Mouse (Mus musculus) A20 (cell line): ENCODE data around the gene Rab3a.

ENCODE experiments used
- DNase-seq: peaks from one replicate; pipeline ENCODE4 v3.0.0-alpha.2; 2011; ENCODE audit warnings: low read depth, low spot score

The Rab3a gene

DNA sequence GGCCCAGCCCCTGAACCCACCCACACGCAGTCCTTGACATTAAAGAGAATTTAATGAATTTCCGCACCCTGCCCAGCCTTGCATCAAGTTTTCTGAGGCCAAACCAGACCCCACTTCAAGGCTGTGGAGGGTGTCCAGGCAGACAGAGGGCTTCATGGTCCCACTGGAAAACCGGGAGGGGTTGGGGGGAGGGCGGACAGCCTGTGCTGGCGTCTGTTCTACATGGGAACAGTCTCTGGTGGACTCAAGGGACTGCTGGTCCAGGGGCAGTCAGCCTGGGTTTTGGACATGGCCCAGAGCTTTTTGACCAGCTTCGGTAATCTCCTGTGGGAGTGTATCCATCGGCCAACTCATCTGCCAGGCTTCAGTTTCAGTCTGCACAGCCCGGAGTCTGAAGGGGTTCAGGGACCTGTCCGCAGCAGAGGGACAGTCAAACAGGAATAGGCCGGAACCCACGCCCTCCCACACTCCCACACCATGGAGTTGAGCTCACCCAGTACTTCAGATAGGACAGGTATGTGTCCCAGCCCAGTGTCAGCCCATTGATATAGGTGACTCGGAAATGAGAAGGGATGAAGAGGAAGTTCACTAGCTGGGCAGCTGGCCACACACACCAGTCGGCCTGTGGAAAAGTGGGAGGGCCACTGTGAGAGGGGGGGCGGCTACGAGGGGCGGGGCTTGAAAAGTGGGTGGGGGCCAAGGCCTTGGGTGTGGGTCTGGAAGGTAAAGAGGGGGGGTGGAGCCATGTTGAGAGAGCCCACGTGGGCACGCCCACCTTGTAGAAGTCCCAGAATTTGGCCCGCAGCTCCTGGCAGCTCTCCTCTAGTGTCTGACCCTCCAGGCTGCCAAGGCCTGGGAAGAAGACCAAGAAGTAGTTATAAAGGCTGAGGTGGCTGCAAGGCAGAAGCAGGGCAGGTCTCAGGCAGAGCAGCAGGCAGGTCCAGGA, 4.4 kb downstream of the Rab3a start:
- DNase-seq: no peak

DNA sequence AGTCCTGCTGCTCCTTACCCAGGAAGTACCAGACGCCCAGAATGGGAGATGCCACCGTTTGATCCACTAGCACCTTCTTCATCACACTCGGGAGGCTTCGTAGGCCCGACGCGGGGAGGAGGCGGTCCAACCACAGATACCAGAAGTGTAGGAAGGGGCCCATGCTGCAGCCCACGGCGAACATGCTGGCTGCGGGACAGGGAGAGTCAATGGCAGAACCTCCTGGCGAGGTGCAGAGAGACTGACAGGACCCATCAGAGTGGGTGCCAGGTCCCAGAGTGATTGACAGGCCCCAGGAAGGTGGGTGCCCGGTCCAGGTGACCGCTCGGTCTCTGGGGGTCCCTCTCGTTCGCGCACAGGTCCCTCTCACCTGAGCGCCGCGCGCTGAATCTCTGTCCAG, 5.9 kb downstream of the Rab3a start:
- DNase-seq: peak; percentile 60

GRCm38 (mm10) chr8:70760775-70761406, 6.4 kb downstream of the Rab3a start, which contains the start of gene Mpv17l2:
Gene Mpv17l2 (minus strand): TSS chr8:70760946.
- peak; percentile 99 for DNase-seq

- peak; percentile 63 for DNase-seq
Measured at GRCm38 (mm10) chr8:70762118-70762517, 7.6 kb downstream of the Rab3a start.

DNA sequence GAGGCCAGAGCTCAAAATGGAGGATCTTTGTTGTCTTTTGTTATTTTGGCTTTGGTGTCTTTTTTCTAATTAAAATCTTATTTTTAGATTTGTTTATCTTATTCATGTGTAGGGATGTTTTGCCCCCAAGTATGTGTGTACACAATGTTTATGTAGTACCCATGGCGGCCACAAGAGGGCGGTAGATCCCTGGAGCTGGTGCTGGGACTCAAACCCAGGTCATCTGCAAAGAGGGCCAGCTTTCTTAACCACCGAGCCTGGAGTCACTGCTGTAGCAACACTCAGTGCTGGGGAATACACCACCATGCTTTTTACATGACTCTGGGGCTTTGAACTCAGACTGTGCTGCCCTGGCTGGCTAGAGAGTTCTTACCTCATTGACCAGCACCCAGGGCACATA, 8.9 kb downstream of the Rab3a start:
- DNase-seq: peak; percentile 80

DNA sequence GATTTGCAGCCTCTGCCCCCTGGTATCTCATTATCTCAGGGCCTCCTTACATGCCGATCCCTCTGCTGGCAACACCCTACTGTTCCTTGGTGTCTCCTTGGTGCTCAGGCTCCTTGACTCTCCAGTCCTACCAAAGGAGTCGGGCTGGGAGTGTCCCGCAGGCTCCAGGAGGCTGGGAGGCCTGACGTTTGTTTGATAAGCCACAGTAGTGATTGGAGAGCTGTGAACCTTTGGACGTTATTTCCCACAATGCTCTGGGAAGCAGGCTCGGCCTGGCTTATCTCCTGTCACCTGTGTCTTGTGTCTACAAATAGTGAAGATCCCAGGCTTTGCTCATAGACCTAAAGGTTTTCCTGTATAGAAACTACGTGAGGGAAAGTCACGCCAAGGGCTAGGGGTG, 9.5 kb downstream of the Rab3a start:
- DNase-seq: no peak

- no peak for DNase-seq
Measured at GRCm38 (mm10) chr8:70764676-70765075, 10.2 kb downstream of the Rab3a start.

DNA sequence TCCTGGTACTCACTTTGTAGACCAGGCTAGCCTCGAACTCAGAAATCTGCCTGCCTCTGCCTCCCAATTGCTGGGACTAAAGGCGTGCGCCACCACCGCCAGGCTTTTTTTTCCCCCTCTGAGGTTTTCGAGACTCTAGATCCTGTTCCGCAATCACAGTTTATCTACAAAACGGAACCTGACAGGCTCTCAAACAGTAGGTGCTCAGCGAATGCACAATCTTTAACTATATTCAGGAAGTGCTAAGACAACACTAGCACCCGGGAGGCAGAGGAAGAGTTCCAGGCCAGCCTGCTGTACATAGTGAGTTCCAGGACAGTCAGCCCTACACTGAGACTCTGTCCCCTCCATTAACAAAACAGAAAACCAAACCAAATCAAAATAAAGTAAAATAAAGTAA, 10.8 kb downstream of the Rab3a start:
- peak; percentile 72 for DNase-seq

DNA sequence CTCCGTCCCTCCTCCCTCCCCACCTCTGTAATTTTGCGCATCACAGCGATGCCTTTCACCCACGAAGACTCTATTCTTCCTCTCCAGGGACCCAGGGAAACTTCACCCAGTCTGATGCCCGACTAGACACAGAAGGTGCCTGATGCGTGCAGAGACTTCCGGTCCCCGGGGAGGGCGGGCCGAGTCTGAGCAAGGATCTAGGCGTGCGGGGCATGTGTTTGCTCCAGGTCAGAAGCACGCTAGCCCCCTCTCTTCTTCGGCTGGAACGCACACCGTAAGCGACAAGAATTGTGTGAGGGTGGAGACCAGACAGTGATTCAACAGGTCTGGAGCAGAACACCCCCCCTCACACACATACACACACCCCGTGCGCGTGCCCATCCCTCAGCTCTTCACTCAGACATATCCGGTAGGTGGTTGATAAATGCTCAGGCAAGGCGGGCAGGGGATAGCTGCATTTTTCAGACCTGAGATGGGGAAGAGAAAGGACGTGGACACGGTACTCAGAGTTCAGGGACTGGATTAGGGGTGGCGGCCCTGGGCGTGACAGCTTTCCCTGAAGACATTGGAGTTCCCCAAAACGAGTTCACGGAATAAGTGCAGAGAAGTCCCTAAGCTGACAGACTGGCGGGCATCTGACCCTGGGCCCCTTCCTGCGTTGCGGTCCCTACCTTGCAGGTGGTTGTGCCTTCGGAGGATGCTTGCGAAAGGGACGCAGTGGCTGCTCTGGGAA, 11.5 kb downstream of the Rab3a start:
- peak; percentile 88 for DNase-seq

DNA sequence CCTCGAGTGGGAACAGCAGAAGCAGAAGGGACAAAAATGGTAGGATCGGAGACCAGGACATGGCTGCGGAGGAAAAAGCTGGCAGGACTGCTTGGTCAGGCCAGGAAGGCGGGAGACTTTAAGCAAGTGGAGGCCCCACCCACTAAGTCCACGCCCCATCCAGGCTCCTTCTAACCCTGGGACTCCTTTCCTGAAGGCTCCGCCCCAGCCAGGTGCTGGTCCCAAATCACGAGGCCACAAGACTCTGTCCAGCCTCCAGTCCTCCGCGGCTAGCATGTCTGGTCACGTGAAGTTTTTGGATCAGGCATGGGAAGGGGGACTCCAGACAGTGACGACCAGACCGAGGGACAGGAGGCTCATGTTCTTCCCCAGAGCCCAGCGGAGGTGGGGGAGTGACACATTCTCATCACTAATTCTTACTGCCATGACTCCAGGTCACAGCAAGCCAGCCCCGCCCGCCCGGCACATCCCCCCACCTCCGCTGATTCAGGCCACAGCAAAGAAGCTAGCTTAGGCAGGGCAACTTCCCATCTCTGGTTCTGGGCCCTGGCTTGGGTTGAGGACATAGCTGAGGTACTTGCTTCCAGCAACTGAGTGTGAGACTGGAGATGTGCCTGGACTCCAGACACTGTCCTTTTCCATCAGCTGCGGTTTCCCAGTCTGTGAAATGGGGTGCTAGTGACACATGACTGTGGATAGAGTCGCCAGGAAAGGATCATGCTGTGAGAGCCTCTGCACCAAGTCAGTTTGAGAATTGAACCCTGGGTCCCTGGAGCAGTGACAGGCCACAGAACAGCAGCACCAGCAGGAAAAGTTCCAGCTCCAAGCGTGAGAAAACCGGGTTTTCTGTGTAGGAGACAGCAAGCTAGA, 12.3 kb downstream of the Rab3a start:
- peak; percentile 87 for DNase-seq

GRCm38 (mm10) chr8:70767503-70767902, 13.0 kb downstream of the Rab3a start:
- DNase-seq: no peak

- peak; percentile 95 for DNase-seq
Measured at GRCm38 (mm10) chr8:70768231-70768776, 13.8 kb downstream of the Rab3a start.

DNA sequence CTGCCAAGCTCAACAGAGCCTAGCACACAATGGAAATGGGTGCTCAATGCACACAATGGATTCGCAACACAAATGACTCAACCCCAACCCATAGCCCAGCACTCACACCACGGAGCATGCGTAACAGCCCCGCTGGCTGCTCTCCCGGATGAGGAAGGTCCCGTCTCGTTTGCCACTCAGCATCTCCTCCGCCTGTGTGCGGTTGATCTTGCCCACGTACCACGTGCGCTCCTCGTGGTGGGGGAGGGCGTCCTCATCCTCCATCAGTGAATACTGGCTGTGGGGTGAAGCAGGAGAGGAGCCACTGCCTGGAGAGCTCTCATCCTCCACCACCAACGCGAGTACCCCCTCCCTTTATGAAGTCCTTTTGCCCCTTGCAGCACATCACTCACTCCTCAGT, 14.5 kb downstream of the Rab3a start:
- peak; percentile 76 for DNase-seq

DNA sequence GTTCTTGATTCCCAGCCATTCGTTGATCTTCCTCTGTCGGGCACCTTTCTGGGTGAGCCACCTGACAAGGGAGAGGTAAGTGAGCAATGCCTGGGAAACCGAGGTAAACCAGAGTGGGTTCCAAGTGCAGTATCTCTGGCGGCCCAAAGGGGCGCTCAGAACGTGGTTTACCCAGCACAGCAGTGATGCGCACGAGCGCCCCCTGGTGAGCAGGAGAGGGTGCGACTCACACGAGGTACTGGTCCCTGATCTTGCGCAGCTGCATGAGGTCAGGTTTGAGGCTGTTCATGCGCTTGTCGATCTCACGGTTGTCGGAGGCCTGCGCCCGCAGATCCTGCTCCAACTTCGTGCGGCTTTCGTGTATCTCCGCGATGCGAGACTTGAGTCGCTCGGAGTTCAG, 14.9 kb downstream of the Rab3a start:
- peak; percentile 97 for DNase-seq

- no peak for DNase-seq
Measured at GRCm38 (mm10) chr8:70769858-70770257, 15.4 kb downstream of the Rab3a start.

DNA sequence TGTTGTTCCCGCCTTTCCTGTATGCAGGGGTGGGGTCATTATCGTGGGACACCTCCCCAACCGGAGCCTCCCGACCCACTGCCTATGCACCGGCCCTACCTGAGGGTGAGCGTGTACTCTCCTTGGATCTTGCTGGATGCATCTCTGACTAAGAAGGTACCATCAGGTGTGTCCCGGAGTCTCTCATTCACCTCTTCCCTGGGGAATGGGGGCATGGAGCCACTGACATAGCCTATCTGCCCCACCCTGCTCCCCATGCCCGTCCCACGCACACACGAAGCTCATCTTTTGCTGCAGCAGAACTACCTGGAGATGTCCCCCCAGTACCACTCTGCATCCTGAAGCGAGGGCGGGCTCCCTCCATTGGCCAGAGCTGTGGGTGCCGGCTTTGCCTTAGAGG, 16.3 kb downstream of the Rab3a start:
- no peak for DNase-seq

- DNase-seq: peak; percentile 56
Measured at GRCm38 (mm10) chr8:70771217-70771616, 16.7 kb downstream of the Rab3a start.

DNA sequence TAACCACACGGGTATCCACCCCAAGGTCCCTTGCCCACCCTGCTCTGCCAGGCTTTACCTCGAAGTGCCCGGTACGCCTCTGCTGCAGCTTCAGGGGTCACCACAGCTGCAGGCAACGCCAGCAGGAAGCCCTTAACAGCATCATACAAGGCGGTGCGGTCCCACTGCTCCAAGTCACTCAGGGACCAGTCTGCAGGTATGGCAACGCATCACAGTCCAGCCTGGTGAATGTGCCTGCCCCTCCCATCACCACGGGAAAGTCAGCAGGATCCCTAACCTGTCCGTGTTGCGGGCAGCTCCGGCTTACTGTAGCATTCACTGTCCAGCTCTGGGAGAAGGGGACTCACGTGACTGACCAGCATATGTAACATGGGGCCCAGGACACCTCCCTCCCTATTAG, 17.6 kb downstream of the Rab3a start:
- DNase-seq: no peak

DNA sequence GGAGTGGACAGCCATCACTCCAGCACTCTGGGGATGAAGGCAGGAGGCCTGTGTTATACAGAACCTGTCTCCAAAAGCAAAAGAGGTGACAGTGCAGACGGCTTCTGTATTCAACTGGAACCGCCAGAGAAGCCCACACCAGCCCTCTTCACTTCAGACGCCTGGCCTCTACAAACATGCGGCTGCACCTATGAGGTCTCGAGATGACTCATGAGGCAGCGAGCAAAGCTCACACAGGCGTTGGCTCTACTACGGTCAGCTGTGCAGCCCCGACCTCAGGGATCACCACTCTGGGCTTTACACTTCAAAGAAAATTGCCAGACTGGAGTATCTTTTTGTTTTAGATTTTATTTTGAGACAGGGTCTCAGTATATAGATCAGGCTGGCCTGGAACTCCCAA, 18.4 kb downstream of the Rab3a start:
- DNase-seq: peak; percentile 88

DNA sequence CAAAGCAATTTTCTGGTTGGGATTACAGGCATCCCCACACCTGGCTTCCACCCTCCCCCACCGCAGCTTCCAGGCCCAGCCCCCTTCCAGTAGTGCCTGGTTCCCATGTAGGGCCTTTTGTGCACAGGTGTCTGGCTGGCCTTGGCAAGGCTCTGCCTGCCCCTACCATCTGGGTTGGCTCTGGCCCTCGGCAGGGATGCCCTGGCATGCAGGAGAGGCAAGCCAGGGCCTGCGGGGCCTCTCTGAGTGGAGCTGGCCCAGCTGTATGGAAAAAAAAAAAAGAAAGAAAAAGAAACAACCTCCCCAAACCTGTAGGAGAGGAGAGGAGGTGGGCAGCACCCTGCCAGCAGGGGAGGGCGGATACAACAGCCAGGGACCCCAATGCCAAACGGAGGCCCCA, 18.9 kb downstream of the Rab3a start:
- no peak for DNase-seq

DNA sequence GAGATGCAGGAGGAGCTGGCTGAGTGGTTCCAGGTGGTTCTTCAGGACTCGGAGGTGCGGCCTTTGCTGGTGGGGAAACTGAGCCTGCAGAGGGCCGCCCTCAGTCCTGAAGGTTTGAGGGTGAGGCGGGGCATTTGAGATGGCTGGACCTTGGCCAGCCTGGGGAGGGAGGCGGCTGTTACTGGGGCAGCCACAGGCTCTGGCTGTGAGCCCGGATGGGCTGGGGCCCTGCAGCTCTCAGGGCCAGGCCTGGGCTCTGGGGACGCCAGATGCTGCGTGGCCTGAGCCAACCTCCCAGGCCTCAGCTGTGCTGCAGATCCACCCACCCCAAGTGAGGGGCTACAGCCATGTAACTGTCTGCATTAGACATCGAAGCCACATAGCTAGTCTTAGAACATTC, 19.4 kb downstream of the Rab3a start:
- DNase-seq: peak; percentile 45
